Mouse (Mus musculus) kidney, adult 9 months (tissue): ENCODE measurements at regions not wholly inside any gene's neighbourhood (a gene's known extent, or its start where the extent isn't known, plus 50 kb on each side); places are given as distances from the start of the nearest gene placed in this dataset.
"Not testable (repeated sequence)": the region's sequence is repeated elsewhere in the genome, so short reads cannot be mapped to it uniquely, and the experiment has no call there.

Experiments
- DNase-seq: peaks from one replicate; pipeline ENCODE4 v3.0.0; 2022

DNA sequence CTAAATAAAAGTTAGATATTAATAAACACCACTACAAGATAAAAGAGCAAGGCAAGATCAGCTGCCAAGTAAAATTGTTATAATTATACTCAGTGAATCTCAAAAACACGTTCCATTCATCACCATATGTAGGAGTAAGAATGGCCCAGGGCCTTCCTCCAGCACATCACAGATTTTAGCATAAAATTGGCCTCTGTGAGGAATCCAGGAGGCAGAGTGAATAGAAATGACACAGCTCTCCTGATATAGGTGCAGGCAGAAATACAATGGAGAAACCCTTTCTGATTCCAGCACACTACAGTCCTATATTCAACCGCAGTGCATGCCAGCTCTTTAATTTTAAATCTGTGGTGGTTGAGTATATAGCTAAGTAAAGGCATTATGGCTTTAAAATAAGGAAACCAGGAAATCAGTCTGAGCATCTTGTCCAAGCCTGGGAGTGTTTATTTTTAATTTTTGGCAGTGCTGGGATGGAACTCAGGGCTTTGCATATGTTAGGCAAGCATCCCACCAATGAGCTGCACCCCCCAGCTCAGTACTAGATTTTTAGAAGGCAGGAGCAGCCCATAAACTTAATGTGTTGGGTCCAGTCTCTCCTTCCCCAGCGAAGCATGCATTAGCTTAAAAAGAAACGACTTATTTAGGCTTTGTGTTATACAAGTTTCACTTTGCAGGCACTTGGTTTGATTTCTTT lies 158.3 kb upstream of the Ptprz1 start:
- DNase-seq, result no peak

DNA sequence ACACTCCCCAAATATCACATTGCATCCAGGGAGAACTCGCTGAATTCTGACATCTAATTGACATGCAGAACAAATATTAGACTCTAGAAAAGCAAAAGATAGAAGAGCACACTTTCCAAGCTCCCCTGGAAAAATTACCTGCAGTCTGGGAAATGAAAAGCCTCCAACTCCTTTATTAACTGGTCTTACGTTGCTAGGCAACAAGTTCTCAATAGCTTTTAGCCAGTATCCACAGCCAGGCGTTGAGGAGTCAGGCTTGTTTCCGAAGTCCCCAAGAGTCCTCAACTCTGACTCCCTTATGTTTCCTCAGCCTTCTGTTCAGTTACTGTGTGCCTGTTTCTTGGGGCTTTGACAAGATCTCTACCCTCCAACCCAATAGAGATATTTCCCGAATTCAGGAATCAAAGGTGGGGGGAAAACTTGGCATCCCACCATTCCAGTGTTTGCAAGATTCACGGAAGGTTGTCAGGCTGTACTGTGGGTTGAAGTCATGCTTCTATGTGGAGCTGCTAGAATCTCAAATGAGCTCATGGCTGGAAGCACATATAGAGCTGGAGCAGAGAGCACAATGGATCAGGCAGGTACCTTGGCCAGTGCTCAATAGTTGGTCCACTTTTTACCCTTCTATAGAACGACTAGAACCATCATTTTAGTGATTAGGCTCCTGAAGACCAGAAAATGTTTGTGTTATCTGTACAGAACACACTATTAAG lies 159.0 kb upstream of the Ptprz1 start:
- DNase-seq, result no peak

DNA sequence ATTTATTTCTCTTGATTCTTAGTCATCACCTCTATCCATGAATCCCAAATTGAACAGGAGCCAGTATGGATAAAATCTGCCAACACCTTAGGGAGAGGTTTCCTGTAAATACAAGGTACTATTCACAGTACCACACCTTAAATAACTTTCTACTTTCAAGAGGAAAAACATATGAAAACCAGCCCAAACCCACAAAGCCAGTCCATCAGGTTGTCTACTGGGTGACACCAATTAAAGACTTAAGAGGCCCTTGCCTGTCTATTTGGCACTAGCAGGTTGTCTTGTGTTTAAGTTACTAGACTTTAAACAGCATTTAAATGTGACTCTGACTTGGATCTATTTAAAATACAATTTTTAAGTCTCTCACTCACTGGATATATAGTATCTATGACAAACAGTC lies 177.1 kb upstream of the Ptprz1 start:
- no peak for DNase-seq

DNA sequence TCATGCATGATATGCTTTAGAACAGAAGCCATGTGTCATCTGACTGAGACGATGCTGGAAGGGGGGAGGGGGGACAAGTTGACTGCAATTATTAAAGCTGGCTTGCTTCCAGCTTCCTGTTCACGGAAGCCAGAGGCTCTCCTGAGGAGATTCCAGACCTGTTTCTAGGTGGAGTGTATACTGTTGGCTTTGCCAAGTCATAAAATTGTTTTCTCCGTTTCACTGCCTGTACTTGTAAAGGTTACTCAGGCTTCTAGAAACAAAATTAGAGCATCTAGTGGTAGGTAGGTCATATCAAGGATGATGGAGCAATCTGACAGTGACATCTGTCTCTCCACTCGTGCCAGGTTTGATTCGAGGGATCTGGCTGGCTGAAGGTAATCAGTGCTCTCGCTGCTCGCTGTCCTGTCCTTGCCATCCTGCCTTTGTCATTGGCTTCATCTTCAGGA lies 186.6 kb upstream of the Ptprz1 start:
- DNase-seq, result no peak

DNA sequence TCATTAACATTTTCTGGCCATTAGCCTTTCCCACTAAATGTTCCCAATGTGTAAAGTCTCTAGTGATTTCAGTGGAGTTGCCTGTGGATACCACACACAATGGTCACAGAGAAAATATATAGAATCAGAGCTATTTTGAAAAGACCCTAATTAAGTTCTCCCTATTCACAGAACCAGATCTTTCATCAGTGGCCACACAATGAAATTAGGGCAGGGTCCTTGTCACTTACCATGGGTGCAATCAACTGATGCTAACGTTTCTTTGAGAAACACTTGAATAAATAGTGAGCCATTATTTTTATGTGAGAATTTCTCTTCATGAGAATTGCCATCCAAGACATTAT lies 200.7 kb upstream of the Ptprz1 start:
- no peak for DNase-seq

DNA sequence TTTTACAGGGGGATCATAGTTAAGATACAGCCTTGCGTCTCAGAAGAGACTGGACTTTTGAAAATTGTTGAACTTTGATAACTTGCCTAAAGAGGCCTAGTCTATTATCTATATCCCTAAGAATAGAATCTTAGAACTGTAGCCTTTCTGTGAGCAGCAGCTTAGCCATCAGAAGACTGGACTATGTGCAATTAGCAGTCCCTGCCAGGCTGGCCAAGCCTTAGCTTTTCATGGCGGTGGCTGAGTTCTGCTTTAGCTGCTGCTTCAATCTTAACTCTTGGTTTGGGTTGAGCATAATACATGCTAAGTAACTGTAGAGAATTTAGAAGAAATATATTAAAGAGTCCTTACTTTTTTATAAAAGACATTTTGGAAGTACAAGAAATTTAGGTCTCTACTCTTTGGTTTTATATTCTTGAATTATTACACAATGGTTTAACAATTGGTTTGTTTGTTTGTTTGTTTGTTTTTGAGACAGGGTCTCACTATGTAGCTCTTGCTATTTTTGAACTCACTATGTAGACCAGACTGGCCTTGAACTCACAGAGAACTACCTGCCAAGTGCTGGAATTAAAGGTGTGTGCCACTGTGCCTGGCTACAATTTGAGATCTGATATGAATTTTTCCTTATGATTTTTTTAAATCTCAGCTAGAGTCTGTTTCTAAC lies 201.2 kb upstream of the Ptprz1 start:
- DNase-seq, result no peak

GRCm38 (mm10) chr6:22671524-22671923 lies 203.8 kb upstream of the Ptprz1 start:
- DNase-seq, result no peak

DNA sequence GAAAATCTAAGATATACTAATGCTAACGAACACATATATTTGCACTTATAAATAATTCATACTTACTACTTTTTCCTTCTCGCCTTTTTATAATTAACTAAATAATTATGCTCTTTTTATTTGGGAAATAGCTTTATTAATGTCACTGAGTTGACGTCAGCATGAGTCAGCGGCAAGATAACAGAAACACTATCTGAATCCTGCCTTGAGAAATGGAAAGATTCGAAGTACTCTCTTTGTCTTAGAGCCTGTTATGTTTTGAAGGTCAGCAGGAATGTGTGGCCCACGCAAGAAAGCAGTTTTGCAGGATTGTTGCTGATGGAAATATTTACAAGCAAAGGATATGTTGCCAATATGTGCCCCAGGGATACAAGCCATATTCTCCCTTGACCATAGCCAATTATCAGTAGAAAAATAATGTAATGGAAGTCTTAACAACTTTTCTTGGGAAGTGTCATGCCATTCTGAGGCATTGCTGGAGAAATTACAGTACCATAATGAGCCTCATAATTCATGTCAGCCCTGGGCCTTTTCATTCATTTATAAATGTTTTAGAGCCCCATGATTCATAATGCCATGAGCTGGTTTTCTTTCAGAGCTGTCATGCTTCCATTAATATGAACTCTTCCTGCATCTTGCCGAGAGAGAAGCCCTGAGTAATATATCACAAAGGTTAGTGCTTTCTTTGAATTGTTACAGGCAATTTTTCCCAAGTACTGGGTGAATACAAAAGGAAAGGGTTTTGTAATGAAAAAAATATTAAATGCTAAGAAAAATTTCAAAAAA lies 206.9 kb upstream of the Ptprz1 start:
- DNase-seq, result no peak

DNA sequence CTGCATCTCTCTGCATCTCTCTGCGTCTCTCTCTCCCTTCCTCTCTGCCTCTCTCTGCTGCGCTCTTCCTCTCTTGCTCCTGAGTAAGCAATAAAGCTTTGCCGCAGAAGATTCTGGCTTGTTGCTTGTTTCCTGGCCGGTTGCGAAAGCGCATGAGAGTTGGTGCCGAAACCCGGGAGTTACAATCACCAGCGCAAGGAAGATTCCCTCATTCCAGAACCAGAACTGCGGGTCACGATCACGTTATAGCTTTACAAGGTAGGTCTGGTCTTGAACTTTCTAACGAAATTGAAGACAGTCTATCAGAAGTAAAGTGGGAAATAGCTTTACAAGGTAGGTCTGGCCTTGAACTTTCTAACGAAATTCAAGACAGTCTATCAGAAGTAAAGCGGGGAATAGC lies 217.9 kb upstream of the Ptprz1 start:
- not testable (repeated sequence) for DNase-seq

GRCm38 (mm10) chr6:22640100-22640499 lies 235.2 kb upstream of the Ptprz1 start:
- DNase-seq, result no peak

DNA sequence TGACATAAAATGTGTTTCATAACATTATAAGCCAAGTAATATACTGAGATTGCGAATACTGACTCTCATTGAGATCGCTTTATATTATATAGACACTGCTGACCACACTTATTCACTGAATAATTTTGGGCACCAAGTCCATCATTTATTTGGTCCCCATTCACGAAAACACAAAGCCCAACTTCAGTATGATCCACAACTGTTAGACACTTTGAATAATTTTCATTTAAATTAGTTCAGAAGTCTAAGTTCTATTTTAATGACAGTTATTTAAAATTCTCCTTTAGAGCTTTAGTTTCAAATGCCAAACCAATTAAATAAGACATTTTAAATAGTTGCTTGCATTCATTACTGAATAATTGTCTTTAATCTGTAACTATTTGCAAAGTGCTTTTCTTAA lies 240.2 kb upstream of the Ptprz1 start:
- no peak for DNase-seq

DNA sequence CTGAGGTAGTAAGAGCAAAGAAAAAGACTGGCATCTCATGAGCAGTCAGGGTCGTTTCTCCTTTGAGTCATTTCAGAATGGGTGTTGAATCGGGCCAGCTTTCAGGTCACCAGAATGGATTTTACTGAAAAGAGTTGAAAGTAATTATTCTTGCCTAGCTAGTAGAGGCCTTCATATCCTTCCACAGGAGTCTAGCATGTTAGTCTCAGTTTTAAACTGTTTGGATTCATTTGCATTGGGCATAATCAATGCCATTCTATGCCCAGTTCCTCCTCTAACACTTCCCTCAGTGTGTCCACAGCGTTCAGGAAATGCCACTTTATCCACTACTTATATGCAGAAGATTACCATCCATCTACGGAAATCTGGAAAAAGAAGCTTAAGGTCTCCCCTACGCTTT lies 240.6 kb upstream of the Ptprz1 start:
- DNase-seq, result no peak

- DNase-seq, result no peak
Measured at GRCm38 (mm10) chr6:22591592-22591991, 235.5 kb upstream of the Fam3c start.

- DNase-seq, result no peak
Measured at GRCm38 (mm10) chr6:22584851-22585250, 228.8 kb upstream of the Fam3c start.

DNA sequence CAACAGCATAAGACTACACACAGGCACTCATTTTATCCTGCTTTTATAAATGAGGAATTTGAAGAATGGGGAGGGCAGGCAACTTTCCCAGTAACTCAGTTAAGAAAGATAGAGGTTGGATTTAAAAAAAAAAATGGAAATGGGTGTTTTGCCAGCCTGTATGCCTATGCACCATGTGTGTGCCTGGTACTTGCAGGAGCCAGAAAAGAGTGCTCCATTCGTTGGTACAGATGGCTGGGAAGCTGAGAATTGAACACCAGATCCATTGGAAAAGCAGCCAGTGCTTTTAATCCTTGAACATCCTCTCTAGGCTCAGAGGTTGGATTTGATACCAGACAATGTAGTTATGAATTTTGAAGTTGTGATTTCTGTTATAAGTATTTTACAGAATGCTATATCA lies 216.9 kb upstream of the Fam3c start:
- no peak for DNase-seq

DNA sequence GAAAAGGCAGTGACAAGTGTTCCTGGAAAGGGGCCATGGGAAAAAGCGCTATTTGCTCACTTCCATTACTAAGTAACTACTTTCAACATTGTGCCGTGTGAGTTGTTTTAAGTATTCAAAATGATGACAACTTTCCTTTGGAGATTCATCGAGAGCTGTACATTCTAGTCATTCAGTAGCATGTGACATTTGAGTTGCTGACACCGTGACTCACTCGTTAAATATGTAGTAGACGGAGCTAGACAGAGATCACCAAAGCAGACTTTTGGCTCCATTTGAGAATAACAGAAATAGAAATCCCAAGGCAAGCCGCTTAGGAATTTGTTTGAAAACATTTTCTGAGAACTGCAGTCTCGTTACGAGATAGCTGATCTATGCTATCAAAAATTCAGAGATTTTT lies 211.8 kb upstream of the Fam3c start:
- no peak for DNase-seq

DNA sequence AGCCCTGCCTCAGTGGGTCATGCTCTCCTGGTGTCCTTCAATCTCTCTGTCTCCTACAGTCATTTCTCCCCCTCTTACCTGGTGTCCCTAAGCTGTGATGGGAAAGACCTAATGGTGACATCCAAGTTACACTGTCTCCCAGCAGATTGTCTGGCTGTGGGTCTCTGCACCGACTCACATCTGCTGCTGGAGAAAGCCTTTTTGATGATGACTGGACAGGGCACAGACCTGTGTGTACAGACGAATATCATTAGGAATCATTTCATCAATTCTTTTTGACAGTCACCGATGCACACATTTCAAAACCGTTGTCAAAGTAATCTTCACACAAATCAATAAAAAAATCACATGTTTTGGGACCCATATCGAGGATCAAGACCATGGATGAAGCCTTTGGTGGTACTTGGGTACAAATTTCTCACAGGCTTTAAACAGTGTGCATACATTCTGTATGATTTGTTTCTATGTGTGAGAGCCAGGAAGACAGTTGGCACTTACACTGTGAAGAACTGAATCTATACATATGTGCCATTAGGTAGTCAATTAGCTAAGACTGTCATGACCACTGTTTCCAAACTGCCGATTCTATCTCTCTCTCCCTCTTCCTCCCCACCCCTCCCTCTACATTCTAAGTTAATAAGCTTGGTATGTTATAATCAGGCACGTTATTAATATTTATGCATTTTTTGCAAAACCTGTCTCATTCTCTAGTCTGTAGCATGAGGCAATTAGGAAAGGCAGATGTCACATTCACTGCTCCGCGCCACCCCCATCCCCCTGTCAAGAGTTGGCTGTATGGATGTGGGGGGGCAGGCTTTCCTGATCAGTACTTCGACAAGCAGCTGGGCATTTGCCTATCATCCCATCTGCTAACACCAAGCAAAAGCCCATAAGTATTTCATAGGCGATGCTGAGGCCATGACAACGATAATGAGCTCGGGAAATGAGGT lies 192.5 kb upstream of the Fam3c start:
- no peak for DNase-seq

GRCm38 (mm10) chr6:22541603-22542002 lies 185.6 kb upstream of the Fam3c start:
- DNase-seq, result no peak

DNA sequence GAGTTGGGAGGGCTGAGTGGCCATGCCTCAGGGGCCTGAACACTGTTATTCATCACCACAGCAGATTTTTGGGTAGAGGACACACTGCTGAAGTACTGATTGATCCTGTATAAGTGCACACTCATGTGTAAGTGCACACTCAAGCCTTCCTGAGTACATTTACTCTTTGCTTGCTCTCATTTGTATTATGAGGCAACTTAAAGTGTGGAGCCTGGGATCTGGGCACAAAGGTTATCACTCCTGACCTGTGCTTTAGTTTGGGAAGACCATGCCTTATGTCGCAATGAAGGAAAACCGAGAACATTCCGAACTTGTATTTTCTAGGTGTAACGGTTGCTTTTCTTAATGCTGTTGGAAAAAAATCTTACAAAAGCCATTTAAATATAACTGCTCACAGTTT lies 182.2 kb upstream of the Fam3c start:
- no peak for DNase-seq

GRCm38 (mm10) chr6:22524384-22524783 lies 168.3 kb upstream of the Fam3c start:
- DNase-seq, result no peak

DNA sequence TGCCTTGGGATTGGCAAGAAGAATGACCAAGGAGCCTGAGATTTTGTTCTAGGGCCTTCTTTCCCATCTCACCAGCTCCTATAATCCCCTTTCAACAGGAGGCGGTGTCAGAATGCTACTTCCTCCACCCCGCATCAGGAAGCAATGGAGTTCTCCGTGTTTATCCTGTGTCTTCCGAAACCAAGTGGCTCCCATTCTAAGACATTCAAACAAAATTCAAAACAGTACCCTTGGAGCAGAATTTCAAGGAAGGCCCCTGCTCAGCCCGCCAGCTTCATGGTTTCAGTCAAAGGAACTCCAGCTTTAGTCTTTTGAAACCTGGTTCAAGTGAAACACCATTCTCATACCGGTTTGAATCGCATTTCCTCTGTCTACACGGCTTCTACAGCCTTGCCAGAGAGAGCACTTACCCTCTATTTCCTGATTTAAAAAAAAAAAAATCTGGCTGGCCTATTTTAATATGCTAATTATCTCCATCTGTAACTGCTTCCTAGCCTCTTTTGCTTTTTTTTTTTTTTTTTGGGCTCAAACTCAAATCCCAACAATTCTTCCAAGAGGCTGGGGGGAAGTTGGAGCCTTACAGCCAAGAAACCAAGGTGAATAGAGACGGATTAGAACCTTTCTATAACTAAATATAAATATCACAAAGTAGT lies 167.7 kb upstream of the Fam3c start:
- DNase-seq, result no peak

GRCm38 (mm10) chr6:22506871-22507270 lies 150.8 kb upstream of the Fam3c start:
- no peak for DNase-seq
